8 mouse cellular contexts compared by ENCODE assay signal in genomic region chr17:3083886-3084550, GRCm38 (mm10). TPM values are rescaled to one million over a fixed set of nuclear protein-coding genes. Genes with fewer than 3 reads are reported as not detected.
A peak's percentile ranks its signal among the peaks of the same experiment; 100 is the strongest.
DNase-seq lines count a peak whose midpoint lies in the region; ATAC-seq lines count a peak whose summit lies in the region.

No protein-coding gene starts in this region.

- intact Hi-C loops in gastrocnemius, postnatal 14 days (cut with DNase I; ENCODE audit: low total_unique reads), result no loop called here
- intact Hi-C loops in left cerebral cortex, postnatal 14 days (cut with DNase I), result no loop called here

- DNase-seq in adrenal gland, adult (ENCODE audit: inconsistent age in 2 of 2, low spot score in 1 of 2), result peak; percentile 94 to 98
- DNase-seq in embryo, embryonic 10.5 days (ENCODE audit: low spot score), result peak; percentile 94
- peak; percentile 93 for DNase-seq in gastrocnemius, postnatal 14 days
- DNase-seq in left cerebral cortex, postnatal 14 days (ENCODE audit: low spot score in 2 of 2), result peak; percentile 94 to 95
- DNase-seq in mesoderm, embryonic 11.5 days (ENCODE audit: low read depth, low spot score), result peak; percentile 93
- DNase-seq in right cerebral cortex, postnatal 36 days (ENCODE audit: low spot score in 2 of 2), result peak; percentile 91 to 92
- peak; percentile 98 for DNase-seq in yolk sac, embryonic 10.5 days (ENCODE audit: low spot score)

- peak; percentile 28 for ATAC-seq in inflammation-experienced regulatory T-cells, adult 6 months

RNA-seq across cellular contexts. Expression of gene Scaf8, which starts 30.8 kb away (rescaled TPM):
- total RNA-seq in gastrocnemius, postnatal 14 days (2021), result 10 to 100 TPM; 22.5 to 25.8 TPM
- polyA plus RNA-seq in inflammation-experienced regulatory T-cells, adult 6 months (2017; shearing (Covaris generic)), result 10 to 100 TPM; 23.2 to 30.0 (median 26.4) TPM
- total RNA-seq in left cerebral cortex, postnatal 14 days (2021), result 10 to 100 TPM; 52.7 to 55.2 TPM

Comparison
In these comparisons a context has a peak if more than half of its experiments do, and no peak if none do; other contexts are left out.
1. Peak in every context shown above with its lines: DNase-seq and ATAC-seq.